In genomic region chr11:109355771-109356388, GRCm38 (mm10) we compare ENCODE assay signal across 9 mouse cellular contexts. TPM values are rescaled to one million over a fixed set of nuclear protein-coding genes. Genes with fewer than 3 reads are reported as not detected.
DNase-seq lines count a peak whose midpoint lies in the region; ATAC-seq and TF ChIP-seq lines count a peak whose summit lies in the region.
"Had no signal": no experiment of that assay in that cellular context is flagged by ENCODE, and none has a peak within 500 bp of the region (broad histone marks: within the 10 kb centered on the region; RNA-seq: fewer than 3 reads in every experiment).

No protein-coding gene starts in this region.

- ATAC-seq in cerebellum, adult (ENCODE audit: insufficient number of reproducible peaks, low FRiP score, low TSS enrichment) = peak; percentile 69
- ATAC-seq in intestine, embryonic 16.5 days = no peak
- ATAC-seq: forebrain, embryonic 16.5 days had no signal

- no peaks in the 10 kb centered on the region for H3K36me3 ChIP-seq in intestine, embryonic 16.5 days (ENCODE audit: control insufficient read depth, insufficient read depth, low read length)

- TF ChIP-seq POLR2A in cortical plate, adult 2 months (IDR thresholded peaks at IDR 0.05; ENCODE audit: extremely low read depth, insufficient read depth, low read length) = no peak

- no peak for TF ChIP-seq CTCF in layer of hippocampus, adult 2 months (conservative IDR thresholded peaks at IDR 0.05)
- TF ChIP-seq CTCF in cortical plate, adult 2 months (IDR thresholded peaks at IDR 0.05; ENCODE audit: extremely low read depth, insufficient read depth, low read length) = no peak

- no peak overlapping the region for H3K4me3 ChIP-seq in layer of hippocampus, adult 2 months
- H3K4me3 ChIP-seq in cortical plate, adult 2 months (ENCODE audit: insufficient read depth, low read length) = no peak overlapping the region
- no peak overlapping the region for H3K4me3 ChIP-seq in intestine, embryonic 16.5 days (ENCODE audit: low read length)

- no peak overlapping the region for H3K4me2 ChIP-seq in intestine, embryonic 16.5 days (ENCODE audit: low read depth, low read length)

- H3K9ac ChIP-seq in intestine, embryonic 16.5 days (ENCODE audit: low read depth, low read length) = peak overlapping the region; percentile 11; the same call in 1 of the 2 replicates

- DNase-seq in layer of hippocampus, adult 2 months (ENCODE audit: low spot score in 2 of 2) = peak in 1 of 2 experiments; percentile 36
- no peak for DNase-seq in layer of hippocampus, adult 9-11 months
- no peak for DNase-seq in liver
- DNase-seq in right cerebral cortex, postnatal 10 days (ENCODE audit: low spot score in 2 of 2) = no peak

- no peaks in the 10 kb centered on the region for H3K4me1 ChIP-seq in cortical plate, adult 2 months (ENCODE audit: control insufficient read depth, insufficient read depth, low read length)
- peaks cover 43% of the 10 kb centered on the region for H3K4me1 ChIP-seq in intestine, embryonic 16.5 days (ENCODE audit: control insufficient read depth, insufficient read depth, low read length)

- H3K27me3 ChIP-seq in intestine, embryonic 16.5 days (replicated peaks; ENCODE audit: control insufficient read depth, insufficient read depth, low read length) = no peaks in the 10 kb centered on the region

- H3K27ac ChIP-seq in layer of hippocampus, adult 2 months = peak overlapping the region; percentile 84
- 0 out of 2 replicates have a peak overlapping the region, but pooled peaks have one; percentile 31 for H3K27ac ChIP-seq in cortical plate, adult 2 months (ENCODE audit: insufficient read depth, low read length)
- peak overlapping the region; percentile 43 for H3K27ac ChIP-seq in intestine, embryonic 16.5 days (ENCODE audit: low read length)

- H3K9me3 ChIP-seq in intestine, embryonic 16.5 days (ENCODE audit: control insufficient read depth, low read length) = no peaks in the 10 kb centered on the region

- 46% methylated on average over 16 of the region's 16 CpGs for WGBS in intestine, embryonic 16.5 days

RNA-seq across cellular contexts. Expression of gene Gna13, which starts 6.8 kb away (rescaled TPM):
- total RNA-seq in layer of hippocampus, adult 2 months (2021) = 10 to 100 TPM; 55.5 to 60.9 TPM
- 35.5 and 37.0 TPM in 2 replicates for polyA plus RNA-seq in cortical plate, adult 2 months (2012; rRNA removed)
- polyA plus RNA-seq in intestine, embryonic 16.5 days (2015; fragmentation: Nextera tagmentation; extraction: Ambion mirVana) = 36.1 and 39.6 TPM in 2 replicates

RNA-seq across cellular contexts. Expression of gene 9930022D16Rik, which starts 57.8 kb away (rescaled TPM):
- total RNA-seq in layer of hippocampus, adult 2 months (2021) = not detected
- 0.04 and 0.06 TPM in 2 replicates for polyA plus RNA-seq in cortical plate, adult 2 months (2012; rRNA removed)
- not detected in 2 replicates for polyA plus RNA-seq in intestine, embryonic 16.5 days (2015; fragmentation: Nextera tagmentation; extraction: Ambion mirVana)
- total RNA-seq: layer of hippocampus, postnatal 10 days had no signal
- polyA plus RNA-seq: forebrain, embryonic 16.5 days had no signal

RNA-seq across cellular contexts. Expression of gene Rgs9, which starts 58.0 kb away (rescaled TPM):
- 10 to 100 TPM; 15.1 to 16.2 TPM for total RNA-seq in layer of hippocampus, adult 2 months (2021)
- polyA plus RNA-seq in cortical plate, adult 2 months (2012; rRNA removed) = 12.5 and 57.8 TPM in 2 replicates
- 3.5 and 3.8 TPM in 2 replicates for polyA plus RNA-seq in intestine, embryonic 16.5 days (2015; fragmentation: Nextera tagmentation; extraction: Ambion mirVana)

Comparison
In these comparisons a context has a peak if more than half of its experiments do, and no peak if none do; other contexts are left out.
1. H3K27ac ChIP-seq: peak in every context shown above with its lines; median percentile 84 in layer of hippocampus, adult 2 months; 43 in intestine, embryonic 16.5 days; 31 in cortical plate, adult 2 months.